Mouse (Mus musculus) heart, embryonic 15.5 days (tissue): Measurements from ENCODE around the gene Ripor2. TPM values are rescaled to one million over a fixed set of nuclear protein-coding genes. Genes with fewer than 3 reads are reported as not detected.

Experiments used
- ATAC-seq: fragments of 200-750 bp; cut with Nextera tagmentation; replicated peaks from 2 replicates; pipeline ENCODE4 v1.8.0; 2017; ENCODE audit warnings: low read depth, moderate TSS enrichment; ENCODE audit not compliant: insufficient number of reproducible peaks, insufficient read depth, low FRiP score
- H3K27ac ChIP-seq: fragments of 300-500 bp; sonication (generic); 2 replicates; pipeline ENCODE4 v1.5.1; 2015; ENCODE audit warnings: mild to moderate bottlenecking, inconsistent platforms
- H3K27me3 ChIP-seq: fragments of 300-500 bp; sonication (generic); 2 replicates; pipeline ENCODE4 v1.6.1; 2015; ENCODE audit warnings: inconsistent platforms
- H3K36me3 ChIP-seq: fragments of 300-500 bp; sonication (generic); 2 replicates; pipeline ENCODE4 v1.6.1; 2015; ENCODE audit warnings: mild to moderate bottlenecking, inconsistent platforms
- H3K4me1 ChIP-seq: fragments of 300-500 bp; sonication (generic); replicated peaks from 2 replicates; pipeline ENCODE4 v1.6.1; 2015; ENCODE audit warnings: inconsistent platforms
- H3K4me2 ChIP-seq: fragments of 300-500 bp; sonication (generic); 2 replicates; pipeline ENCODE4 v1.6.1; 2015; ENCODE audit warnings: inconsistent platforms, mild to moderate bottlenecking, moderate library complexity
- H3K4me3 ChIP-seq: fragments of 300-500 bp; sonication (generic); 2 replicates; pipeline ENCODE4 v1.5.1; 2015; ENCODE audit warnings: mild to moderate bottlenecking, inconsistent platforms
- H3K9ac ChIP-seq: fragments of 300-500 bp; sonication (generic); 2 replicates; pipeline ENCODE4 v1.6.1; 2015; ENCODE audit warnings: mild to moderate bottlenecking, inconsistent platforms
- H3K9me3 ChIP-seq: fragments of 300-500 bp; sonication (generic); replicated peaks from 2 replicates; pipeline ENCODE4 v1.6.1; 2016; ENCODE audit warnings: inconsistent platforms
- WGBS: fragments of 180-500 bp; shearing (Covaris S2); methylation state at CpG from one replicate; pipeline ENCODE4 v1.1.7; 2015; ENCODE audit warnings: mixed read lengths; 5-methylcytosine and 5-hydroxymethylcytosine counted together
- polyA plus RNA-seq: library from polyadenylated mRNA; unstranded; fragments of >200 nt; fragmentation: Nextera tagmentation; extraction: Ambion mirVana; gene quantifications from 2 replicates; pipeline ENCODE4 v1.2.1, GENCODE M21; 2015

Gene Ripor2
- polyA plus RNA-seq, 1 experiment from 2014 or later, result 14.5 TPM

- Histone ChIP-seq H3K36me3 (no peaks in the 10 kb centered on the region), H3K27ac (no peak overlapping the region), H3K9me3 (no peaks in the 10 kb centered on the region), H3K9ac (no peak overlapping the region), H3K4me3 (no peak overlapping the region), H3K4me1 (peaks cover 10% of the 10 kb centered on the region), H3K4me2 (no peak overlapping the region), H3K27me3 (no peaks in the 10 kb centered on the region)
- ATAC-seq, result no peak
- 84% methylated on average over 6 of the region's 6 CpGs for WGBS
Measured at GRCm38 (mm10) chr13:24584841-24585240, 2.9 kb downstream of the Ripor2 start.

DNA sequence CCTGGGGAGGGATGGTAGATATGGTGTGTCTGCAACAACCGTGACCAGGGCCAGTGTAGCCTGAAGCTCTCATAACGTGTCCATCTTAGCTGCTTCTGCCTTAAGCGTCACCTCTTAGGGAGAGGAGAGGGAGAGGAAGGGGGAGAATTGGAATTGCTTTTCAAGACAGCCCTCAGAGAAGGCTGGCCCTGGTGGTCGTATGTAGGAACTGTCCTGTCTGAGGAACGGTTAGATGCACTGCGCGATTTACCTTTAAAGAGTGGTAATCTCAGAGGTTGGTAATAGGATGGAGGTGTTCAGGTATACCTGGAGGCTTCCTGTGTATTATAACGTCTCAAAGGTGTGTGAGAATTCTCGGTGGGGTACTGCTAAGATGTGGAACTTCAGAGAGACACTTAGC, 3.4 kb downstream of the Ripor2 start:
- Histone ChIP-seq H3K4me1 (peaks cover 10% of the 10 kb centered on the region), H3K9me3 (no peaks in the 10 kb centered on the region), H3K4me3 (no peak overlapping the region), H3K27ac (no peak overlapping the region), H3K9ac (no peak overlapping the region), H3K36me3 (no peaks in the 10 kb centered on the region), H3K4me2 (no peak overlapping the region), H3K27me3 (no peaks in the 10 kb centered on the region)
- whole genome bisulfite sequencing, result 65% methylated on average over 9 of the region's 9 CpGs
- ATAC-seq, result no peak

GRCm38 (mm10) chr13:24587192-24587895, 5.4 kb downstream of the Ripor2 start:
- Histone ChIP-seq H3K36me3 (no peaks in the 10 kb centered on the region), H3K9me3 (no peaks in the 10 kb centered on the region), H3K27ac (no peak overlapping the region), H3K4me1 (peaks cover 10% of the 10 kb centered on the region), H3K9ac (no peak overlapping the region), H3K4me2 (no peak overlapping the region), H3K27me3 (no peaks in the 10 kb centered on the region), H3K4me3 (no peak overlapping the region)
- no peak for ATAC-seq
- WGBS, result 95% methylated on average over 12 of the region's 12 CpGs

DNA sequence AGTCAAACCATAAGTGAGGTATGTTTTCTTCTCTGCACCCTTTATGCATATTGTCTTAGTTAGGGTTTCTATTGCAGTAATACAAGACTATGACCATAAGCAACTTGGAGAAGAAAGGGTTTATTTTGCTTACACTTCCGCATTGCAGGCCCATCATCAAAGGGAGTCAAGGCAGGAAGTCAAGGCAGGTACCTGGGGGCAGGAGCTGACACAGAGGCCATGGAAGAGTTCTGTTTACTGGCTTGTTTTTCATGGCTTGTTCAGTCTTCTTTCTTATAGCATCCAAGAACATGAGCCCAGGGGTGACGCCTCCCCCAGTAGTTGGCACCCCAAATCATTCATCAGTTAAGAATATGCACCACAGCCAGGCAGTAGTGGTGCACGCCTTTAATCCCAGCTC, 6.6 kb downstream of the Ripor2 start:
- no peaks in the 10 kb centered on the region for H3K9me3 ChIP-seq
- no peak overlapping the region for H3K4me2 ChIP-seq
- no peak overlapping the region for H3K27ac ChIP-seq
- no peak overlapping the region for H3K4me3 ChIP-seq
- WGBS, result 90% methylated on average over 3 of the region's 3 CpGs
- H3K9ac ChIP-seq, result no peak overlapping the region
- peaks cover 10% of the 10 kb centered on the region for H3K4me1 ChIP-seq
- ATAC-seq, result no peak
- H3K27me3 ChIP-seq, result no peaks in the 10 kb centered on the region
- H3K36me3 ChIP-seq, result no peaks in the 10 kb centered on the region

- Histone ChIP-seq H3K4me3 (no peak overlapping the region), H3K27me3 (no peaks in the 10 kb centered on the region), H3K27ac (no peak overlapping the region), H3K36me3 (no peaks in the 10 kb centered on the region), H3K9ac (no peak overlapping the region), H3K4me2 (no peak overlapping the region), H3K4me1 (no peaks in the 10 kb centered on the region), H3K9me3 (no peaks in the 10 kb centered on the region)
- 86% methylated on average over 6 of the region's 6 CpGs for WGBS
- ATAC-seq, result no peak
Measured at GRCm38 (mm10) chr13:24591737-24592136, 9.7 kb downstream of the Ripor2 start.

DNA sequence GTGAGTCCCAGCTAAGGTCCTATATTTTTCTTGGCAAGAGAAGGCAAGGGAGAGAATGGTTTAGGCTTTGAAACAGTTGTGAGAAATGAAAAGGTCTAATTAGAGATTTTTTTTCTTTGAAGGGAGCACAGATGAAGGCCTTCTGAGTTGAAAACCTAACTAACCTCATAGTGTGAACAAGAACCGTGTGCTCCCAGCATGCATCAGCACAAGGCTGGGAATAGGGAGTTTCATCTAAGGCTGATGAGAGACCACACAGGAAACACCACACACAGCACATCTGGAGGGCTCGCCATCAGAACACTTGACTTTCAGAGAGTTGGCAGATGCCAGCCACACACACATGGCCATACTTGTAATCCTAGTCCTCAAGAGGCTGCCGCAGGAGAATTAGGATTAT, 12.3 kb downstream of the Ripor2 start:
- Histone ChIP-seq H3K4me1 (peaks cover 2% of the 10 kb centered on the region; the same call in 1 of the 2 replicates), H3K4me3 (no peak overlapping the region), H3K9ac (no peak overlapping the region), H3K36me3 (no peaks in the 10 kb centered on the region), H3K27ac (no peak overlapping the region), H3K27me3 (no peaks in the 10 kb centered on the region), H3K4me2 (no peak overlapping the region), H3K9me3 (no peaks in the 10 kb centered on the region)
- no peak for ATAC-seq
- WGBS, result 80% methylated on average over 3 of the region's 3 CpGs

GRCm38 (mm10) chr13:24599631-24600041, 17.6 kb downstream of the Ripor2 start:
- WGBS, result 72% methylated on average over 11 of the region's 11 CpGs
- H3K9me3 ChIP-seq, result no peaks in the 10 kb centered on the region
- H3K4me2 ChIP-seq, result no peak overlapping the region
- H3K27ac ChIP-seq, result no peak overlapping the region
- no peaks in the 10 kb centered on the region for H3K27me3 ChIP-seq
- H3K4me3 ChIP-seq, result no peak overlapping the region
- ATAC-seq, result no peak
- no peaks in the 10 kb centered on the region for H3K36me3 ChIP-seq
- peaks cover 32% of the 10 kb centered on the region for H3K4me1 ChIP-seq
- no peak overlapping the region for H3K9ac ChIP-seq

DNA sequence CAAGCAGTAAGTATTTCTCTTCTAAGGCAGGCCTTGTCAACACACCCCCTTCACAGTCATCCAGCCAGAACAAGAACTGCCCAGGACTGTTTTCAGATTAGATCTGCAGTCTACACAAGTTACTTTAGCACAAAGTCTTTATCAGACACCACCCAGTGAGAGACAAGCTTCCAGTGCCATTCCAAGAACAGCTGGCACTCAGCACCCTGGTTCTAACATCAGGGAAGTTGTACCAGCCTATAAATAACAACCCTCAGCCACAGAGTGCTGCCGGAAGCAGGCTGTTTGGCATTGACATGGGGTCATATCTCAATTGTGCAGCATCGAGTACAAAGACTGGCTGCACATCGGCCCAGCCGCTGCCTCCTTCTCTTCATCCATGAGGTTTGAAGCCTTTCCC, 21.0 kb downstream of the Ripor2 start:
- Histone ChIP-seq H3K27me3 (no peaks in the 10 kb centered on the region), H3K36me3 (no peaks in the 10 kb centered on the region), H3K4me2 (peak overlapping the region; percentile 53), H3K27ac (peak overlapping the region; percentile 90), H3K9ac (no peak overlapping the region), H3K9me3 (no peaks in the 10 kb centered on the region), H3K4me3 (peak overlapping the region; percentile 13), H3K4me1 (peaks cover 44% of the 10 kb centered on the region)
- WGBS, result 4% methylated on average over 4 of the region's 4 CpGs
- ATAC-seq, result peak; percentile 80

DNA sequence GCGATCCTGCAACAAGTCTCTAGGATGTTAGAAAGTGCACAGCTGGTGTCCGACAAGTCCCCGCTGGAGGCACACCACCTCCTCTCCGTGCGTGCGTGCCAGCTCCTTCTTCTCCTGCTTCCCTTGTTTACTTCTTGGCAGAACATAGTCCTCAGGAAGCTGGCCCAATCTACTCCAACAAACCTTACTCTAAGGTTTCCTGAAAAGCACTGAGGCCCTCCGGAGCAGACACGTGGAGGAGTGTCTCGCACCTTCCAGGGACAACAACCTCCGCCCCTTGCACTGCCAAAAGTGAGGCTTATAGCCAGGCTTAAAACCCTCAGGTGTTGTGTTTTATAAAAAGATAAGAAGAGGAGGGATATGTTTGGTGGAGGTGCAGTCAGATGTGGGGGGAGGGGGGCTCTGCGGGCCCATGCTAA, 21.6 kb downstream of the Ripor2 start:
- H3K36me3 ChIP-seq, result no peaks in the 10 kb centered on the region
- 15% methylated on average over 11 of the region's 11 CpGs for WGBS
- peak overlapping the region; percentile 36; the same call in 1 of the 2 replicates for H3K9ac ChIP-seq
- no peaks in the 10 kb centered on the region for H3K9me3 ChIP-seq
- ATAC-seq, result peak; percentile 29
- peak overlapping the region; percentile 90 for H3K27ac ChIP-seq
- H3K27me3 ChIP-seq, result no peaks in the 10 kb centered on the region
- H3K4me2 ChIP-seq, result peak overlapping the region; percentile 53
- H3K4me1 ChIP-seq, result peaks cover 44% of the 10 kb centered on the region
- H3K4me3 ChIP-seq, result peak overlapping the region; percentile 13

GRCm38 (mm10) chr13:24604096-24604495, 22.1 kb downstream of the Ripor2 start:
- no peak for ATAC-seq
- Histone ChIP-seq H3K4me1 (peaks cover 44% of the 10 kb centered on the region), H3K36me3 (no peaks in the 10 kb centered on the region), H3K9ac (no peak overlapping the region), H3K4me3 (no peak overlapping the region), H3K4me2 (peak overlapping the region; percentile 53), H3K27me3 (no peaks in the 10 kb centered on the region), H3K9me3 (no peaks in the 10 kb centered on the region), H3K27ac (peak overlapping the region; percentile 90)
- 36% methylated on average over 4 of the region's 4 CpGs for WGBS

GRCm38 (mm10) chr13:24604761-24605591, 23.0 kb downstream of the Ripor2 start:
- no peaks in the 10 kb centered on the region for H3K27me3 ChIP-seq
- peaks cover 41% of the 10 kb centered on the region for H3K4me1 ChIP-seq
- H3K9ac ChIP-seq, result peak overlapping the region; percentile 39; the same call in 1 of the 2 replicates
- peak overlapping the region; percentile 52 for H3K27ac ChIP-seq
- no peak for ATAC-seq
- H3K4me3 ChIP-seq, result peak overlapping the region; percentile 24
- 18% methylated on average over 20 of the region's 20 CpGs for WGBS
- peak overlapping the region; percentile 56 for H3K4me2 ChIP-seq
- no peaks in the 10 kb centered on the region for H3K36me3 ChIP-seq
- no peaks in the 10 kb centered on the region for H3K9me3 ChIP-seq
